Mouse (Mus musculus) left cerebral cortex, adult 11 months (tissue): ENCODE measurements at regions not wholly inside any gene's neighbourhood (a gene's known extent, or its start where the extent isn't known, plus 50 kb on each side); places are given as distances from the start of the nearest gene placed in this dataset.

Experiments
- DNase-seq: peaks from one replicate; pipeline ENCODE4 v3.0.0; 2022; ENCODE audit warnings: low spot score

DNA sequence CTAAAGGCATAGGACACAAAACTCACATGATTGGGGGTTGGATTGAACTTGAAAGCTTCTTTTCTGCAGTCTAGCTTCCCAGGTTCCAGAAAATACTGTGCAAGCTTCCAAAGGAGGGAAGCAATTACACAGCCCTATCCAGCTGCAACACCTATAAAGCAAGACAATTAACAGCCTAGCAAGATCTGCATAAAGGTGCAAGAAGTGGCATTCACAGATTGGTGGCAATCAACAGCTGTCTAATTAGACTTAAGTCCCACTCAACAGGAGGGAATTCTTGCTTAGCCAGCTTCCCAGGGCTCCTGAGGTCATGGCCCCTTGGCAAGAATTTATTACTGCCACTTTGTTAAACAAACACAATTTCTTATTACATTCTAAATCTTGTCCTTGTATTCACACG is 511.9 kb downstream of the Kcnj2 start:
- no peak for DNase-seq

- no peak for DNase-seq
Measured at GRCm38 (mm10) chr11:111582980-111583379, 517.0 kb downstream of the Kcnj2 start.

- DNase-seq = no peak
Measured at GRCm38 (mm10) chr11:111583606-111584005, 517.6 kb downstream of the Kcnj2 start.

DNA sequence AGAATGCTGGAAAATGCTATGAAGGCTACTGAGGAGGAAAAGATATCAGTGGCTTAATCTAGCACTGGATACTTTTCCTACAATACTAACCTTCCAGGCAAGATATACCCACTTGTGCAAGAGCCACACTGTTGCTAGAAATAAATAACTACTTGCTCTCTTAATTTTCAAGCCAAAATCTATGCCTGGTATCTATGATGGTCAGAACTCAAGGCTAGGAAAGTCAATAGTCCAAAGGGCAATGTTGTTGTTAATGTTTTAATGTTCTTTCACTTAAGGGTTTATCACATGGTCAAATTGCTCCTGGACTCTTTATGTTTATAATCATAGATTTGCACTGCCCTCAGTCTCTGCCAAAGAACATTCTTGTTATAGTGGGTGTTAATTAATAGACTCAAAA is 533.5 kb downstream of the Kcnj2 start:
- no peak for DNase-seq

DNA sequence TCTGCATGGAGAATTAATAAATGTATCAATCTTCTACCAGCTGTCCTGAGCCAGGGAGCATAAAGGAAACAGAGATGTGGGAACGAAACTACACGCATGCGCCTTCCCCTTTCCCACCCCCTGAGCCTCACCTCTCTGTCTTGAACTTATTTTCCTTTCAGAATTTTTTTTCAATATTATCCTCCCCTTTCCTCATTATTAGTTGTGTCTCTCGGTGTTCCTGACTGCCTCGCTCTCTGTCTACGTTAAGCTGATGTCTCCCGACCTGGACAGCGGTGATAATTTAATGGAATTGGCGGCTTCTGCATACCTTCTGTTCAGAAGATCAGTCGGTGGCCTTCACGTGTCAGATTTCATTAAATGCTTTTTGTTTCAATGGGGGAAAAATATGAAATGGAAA is 539.2 kb downstream of the Kcnj2 start:
- DNase-seq = no peak

DNA sequence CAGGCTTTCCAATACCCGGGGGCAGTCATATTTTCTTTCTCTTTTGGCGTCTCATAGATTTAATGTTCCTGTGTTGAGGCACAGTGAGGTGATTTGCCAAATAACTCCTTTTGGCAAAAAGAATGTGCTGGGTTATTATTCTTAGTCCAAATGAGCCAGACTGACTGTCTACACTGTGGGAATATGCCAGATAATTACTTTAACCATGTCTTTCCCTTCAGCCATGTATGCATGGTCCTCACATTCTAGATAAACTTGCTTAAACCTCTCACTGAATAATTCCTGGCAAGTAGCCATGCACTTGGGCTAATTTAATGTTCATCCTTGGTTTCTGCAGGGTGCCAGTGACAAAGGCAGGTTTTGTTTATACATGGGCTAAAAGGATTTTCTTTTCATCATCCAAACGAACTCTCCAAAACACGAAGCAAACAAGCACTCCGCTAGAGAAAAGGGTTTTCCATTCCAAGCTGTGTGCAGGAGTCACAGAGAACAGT is 544.6 kb downstream of the Kcnj2 start:
- DNase-seq = no peak

DNA sequence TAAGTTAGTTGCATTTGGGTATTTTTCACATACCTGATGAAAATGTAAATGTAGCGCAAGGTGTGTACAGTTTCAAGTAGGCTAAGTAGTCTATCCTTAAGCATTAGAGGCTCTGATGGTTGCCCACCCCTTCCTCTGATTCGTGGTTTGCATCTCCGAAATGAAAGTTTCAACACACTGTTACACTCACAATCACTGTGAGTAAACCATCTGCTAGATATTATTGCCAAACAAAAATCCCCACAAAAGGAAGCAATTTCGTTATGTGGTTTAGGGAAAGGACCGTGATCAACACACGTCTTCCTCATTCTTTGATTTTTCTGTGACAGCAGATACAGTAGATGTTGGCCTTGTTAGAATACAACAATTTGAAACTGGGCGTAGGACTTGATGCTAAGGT is 577.6 kb downstream of the Kcnj2 start:
- DNase-seq = no peak

DNA sequence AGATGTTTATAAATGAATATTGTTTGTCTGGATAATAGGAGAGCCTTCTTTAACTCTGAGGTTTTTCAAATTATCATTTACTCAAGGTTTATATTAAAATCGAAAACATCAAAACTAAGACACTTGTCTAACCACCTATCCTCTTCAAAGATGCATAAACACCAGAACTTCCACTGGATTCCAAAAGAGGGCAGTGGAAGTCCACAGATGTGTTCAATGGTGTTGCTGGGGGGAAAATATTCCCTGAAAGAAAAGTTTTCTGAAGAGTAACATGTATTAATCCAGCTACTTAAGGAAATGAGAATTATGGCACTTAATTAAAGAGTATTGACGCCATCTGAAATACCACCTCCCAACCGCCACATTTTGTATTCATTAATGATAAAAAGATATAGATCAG is 586.9 kb downstream of the Kcnj2 start:
- DNase-seq = no peak

DNA sequence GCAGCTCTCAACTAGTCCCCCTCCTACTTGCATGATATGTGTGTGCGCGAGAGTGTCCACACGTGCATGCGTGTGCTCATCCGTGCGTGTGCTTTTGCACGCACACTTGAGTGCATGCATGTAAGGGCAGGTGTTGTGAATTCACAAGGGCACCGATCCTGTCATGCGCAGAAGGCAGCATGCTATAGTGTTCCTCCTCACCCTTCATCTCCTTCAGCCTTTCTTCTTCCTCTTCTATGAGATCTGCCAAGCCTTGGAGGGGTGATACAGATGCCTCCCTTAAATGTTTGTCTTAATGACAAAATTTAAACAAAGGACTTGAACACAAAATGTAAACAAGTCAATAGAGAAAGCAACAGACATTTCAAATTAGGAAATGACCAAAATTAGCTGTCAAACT is 591.8 kb downstream of the Kcnj2 start:
- DNase-seq = no peak

DNA sequence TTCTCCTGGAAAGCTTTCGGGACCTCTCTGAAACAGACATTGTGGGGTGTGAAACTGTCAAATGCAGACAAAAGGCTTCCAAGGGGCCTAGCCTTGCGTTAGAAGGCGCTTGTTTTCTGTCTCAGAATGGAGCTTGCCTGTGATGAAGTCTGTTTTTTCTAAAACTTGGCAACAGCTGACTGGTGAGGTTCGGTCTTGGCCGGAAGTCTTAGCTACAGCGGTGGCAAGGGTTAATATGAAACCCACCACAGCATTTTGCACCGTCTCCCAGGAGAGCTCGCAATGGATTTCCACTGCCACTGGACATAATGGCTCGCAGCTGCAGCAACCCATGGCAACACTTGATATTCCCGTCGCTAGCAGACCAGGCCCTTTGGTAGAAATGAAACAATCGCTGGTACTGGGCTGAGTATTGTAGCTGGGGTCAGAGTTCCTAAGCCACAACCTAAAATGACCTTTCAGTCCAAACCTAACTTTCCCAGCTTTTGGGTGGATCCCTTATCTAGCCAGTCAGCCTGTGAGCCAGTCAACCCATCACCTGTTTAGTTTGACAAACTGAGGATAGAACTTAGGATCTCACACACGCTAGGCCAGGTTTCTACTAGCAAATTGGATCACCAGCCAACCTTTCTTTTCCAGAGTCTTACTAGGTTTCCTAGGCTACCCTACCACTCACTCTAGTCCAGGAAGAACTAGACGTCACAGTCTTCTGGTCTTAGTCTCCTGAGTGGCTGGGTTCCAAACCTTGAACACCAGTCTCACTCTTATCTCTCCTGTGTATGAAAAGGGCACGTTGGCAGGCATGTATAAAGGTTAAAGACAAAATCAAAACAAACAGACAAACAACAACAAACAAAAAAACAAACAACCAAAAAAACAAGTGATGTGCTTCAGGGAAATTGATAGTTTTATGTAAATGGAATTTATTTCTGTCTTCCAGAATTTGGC is 592.7 kb downstream of the Kcnj2 start:
- no peak for DNase-seq

- no peak for DNase-seq
Measured at GRCm38 (mm10) chr11:111663269-111663668, 597.3 kb downstream of the Kcnj2 start.

DNA sequence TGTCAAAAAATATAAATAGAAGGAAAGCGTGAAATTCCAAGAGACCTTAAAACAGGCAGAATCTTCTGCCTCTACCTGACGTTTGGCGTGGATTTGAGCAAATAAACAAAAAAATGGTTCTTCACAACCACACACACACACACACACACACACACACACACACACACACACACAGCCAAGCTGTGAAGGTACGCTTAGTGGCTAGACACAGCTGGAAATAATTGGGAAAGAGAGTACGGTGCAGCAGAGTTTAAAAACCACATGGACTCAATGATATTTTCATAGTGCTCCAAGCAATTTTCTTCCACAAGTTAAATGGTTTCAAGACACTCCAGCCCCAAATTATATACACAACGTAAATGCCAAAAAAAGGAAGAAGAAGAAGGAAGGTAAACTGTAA is 600.4 kb downstream of the Kcnj2 start:
- DNase-seq = no peak

DNA sequence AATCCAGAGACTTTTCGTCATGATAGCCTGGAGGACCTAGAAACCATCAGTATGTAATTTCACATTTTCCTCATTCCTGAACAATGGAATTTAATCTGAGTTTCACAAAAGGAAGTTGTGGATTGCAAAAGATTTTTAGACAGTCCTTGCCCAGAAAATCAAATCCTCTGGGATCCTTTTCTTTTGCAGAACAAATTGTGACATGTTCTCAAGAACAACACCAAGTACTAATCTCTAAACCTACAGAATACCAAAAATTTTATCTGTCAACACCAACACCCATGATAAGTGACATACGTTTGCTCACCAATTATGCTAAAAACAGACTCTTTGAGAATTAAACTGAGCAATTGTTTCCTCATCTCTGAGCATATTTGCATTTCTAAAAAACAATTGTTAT is 605.9 kb downstream of the Kcnj2 start:
- no peak for DNase-seq

DNA sequence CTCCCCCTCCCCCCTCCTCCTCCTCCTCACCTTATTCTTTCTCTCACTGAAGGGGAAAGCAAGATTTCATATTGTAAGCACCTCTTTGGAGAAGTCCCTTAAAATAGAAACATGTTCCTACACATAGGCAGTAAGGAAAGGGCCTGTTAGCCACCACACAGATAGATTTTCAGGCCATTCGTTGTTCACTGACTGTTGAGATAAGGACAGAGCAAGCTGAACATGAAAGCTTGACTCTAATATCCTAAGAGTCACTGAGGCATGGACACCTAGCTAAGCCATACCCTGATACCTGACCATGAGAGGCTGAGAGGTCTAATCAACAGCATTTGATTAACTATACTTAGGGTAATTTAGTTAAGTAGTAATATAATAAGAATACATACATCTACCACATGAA is 609.7 kb downstream of the Kcnj2 start:
- DNase-seq = no peak

DNA sequence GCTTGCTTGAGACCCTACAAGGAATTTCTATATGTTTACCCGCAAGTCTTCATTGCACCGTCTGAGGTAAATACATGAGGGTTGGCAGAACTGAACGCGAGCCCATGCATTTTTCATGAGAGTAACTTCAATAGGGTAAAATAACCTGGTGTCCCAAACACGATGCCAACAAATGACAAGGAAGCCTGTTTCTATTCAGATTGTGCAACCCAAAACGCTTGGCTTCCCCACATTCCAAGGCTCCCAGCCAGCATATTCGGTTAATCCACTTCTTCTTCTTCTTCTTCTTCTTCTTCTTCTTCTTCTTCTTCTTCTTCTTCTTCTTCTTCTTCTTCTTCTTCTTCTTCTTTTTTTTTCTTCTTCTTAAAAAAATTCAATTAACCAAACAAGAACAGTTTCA is 616.4 kb downstream of the Kcnj2 start:
- no peak for DNase-seq

GRCm38 (mm10) chr11:111683909-111684308 is 617.9 kb downstream of the Kcnj2 start:
- DNase-seq = no peak

DNA sequence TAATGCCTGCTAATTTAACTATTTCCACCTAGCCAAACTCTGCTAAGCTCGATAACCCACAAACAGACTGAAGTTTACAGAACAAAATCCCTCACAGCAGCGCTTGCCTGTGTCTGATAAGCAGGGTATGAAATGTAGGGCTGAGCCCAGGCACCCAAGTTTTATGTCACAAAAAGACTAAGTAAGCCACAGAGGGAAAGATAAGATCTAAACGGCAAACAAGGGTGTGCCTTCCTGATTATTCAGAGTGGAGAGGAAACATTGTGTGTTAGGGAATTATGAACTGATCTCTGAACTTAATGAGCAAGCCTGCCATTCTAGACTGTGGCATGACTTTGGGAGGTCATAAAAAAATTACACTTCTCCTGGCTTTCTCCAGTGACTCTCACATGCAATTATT is 621.8 kb downstream of the Kcnj2 start:
- DNase-seq = no peak

- DNase-seq = no peak
Measured at GRCm38 (mm10) chr11:111688186-111688860, 622.4 kb downstream of the Kcnj2 start.

DNA sequence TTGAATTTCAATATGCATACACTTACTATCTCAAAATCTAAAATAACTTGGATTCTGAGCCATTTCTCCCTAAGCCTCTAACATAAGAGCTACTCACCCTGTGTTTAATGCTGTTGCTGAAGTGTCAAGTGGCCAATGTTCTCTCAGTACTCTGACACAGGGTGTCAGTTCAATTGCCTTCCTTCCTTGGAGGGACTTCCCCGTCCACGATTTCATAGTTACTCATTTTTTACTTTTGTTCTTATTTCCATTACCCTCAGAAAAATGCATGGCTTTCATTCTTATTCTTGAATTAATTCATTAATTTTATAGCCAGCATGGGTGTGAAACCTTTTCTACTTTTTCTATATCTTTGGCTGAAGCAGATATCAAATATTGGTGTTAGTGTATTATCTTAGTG is 623.9 kb downstream of the Kcnj2 start:
- no peak for DNase-seq

DNA sequence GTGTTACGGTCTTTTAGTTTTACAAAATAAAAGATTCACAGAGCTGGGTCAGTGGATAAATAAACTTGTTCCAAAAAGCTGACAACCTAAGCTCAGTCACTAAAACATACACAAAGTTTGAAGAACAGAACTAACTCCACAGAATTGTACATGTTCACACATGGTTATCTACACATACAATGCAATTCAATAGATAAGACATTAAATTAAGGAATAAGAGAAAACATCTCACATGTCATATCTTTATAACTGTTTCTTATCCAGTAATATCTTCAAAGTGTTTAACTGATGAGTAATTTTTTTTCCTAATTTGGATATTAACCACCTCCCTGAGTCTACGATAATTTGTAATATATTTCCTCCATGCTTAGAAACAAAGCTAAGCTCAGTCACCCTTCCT is 625.5 kb downstream of the Kcnj2 start:
- no peak for DNase-seq

- DNase-seq = no peak
Measured at GRCm38 (mm10) chr11:111696668-111697067, 630.7 kb downstream of the Kcnj2 start.

DNA sequence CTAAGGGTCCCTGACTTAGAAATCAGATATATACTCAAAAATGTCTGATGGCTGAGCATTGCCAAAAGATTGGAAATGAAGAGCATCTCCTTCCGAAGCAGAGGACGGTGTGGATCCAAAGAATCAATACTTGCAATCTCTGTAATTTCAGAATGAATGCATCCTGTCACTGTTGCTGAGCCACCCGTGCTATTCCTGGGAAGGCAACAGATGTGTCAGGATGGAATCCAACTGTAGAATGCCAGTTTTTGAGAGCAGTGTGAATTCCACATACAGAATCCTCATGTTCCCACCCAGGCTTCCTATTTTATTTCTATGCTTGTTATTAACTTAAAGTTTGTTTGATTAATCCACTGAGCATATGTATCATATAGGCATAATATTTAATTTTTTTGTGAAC is 633.9 kb downstream of the Kcnj2 start:
- peak; percentile 10 for DNase-seq

- no peak for DNase-seq
Measured at GRCm38 (mm10) chr11:111706882-111707281, 640.9 kb downstream of the Kcnj2 start.
